Mouse (Mus musculus): ENCODE results near the gene Cnn2.

- no peak for TF ChIP-seq POLR2A (IDR thresholded peaks at IDR 0.05; ENCODE audit: insufficient read length, low read depth)
- no peak for TF ChIP-seq USF1 (IDR thresholded peaks at IDR 0.05; ENCODE audit: low read depth)
- TF ChIP-seq TCF12 (IDR thresholded peaks at IDR 0.05; ENCODE audit: insufficient read depth, poor library complexity, severe bottlenecking) = no peak
- no peak for TF ChIP-seq REST (IDR thresholded peaks at IDR 0.05; ENCODE audit: insufficient read depth, insufficient read length)
- no peak for TF ChIP-seq MYOD1 (IDR thresholded peaks at IDR 0.05; ENCODE audit: control insufficient read depth in 1 of 3, insufficient read length in 2 of 3, low read depth in 2 of 3)
- no peak for TF ChIP-seq CEBPB (IDR thresholded peaks at IDR 0.05; ENCODE audit: insufficient read depth, poor library complexity, severe bottlenecking)
- no peak for TF ChIP-seq MAX (IDR thresholded peaks at IDR 0.05; ENCODE audit: low read depth)
- peak; percentile 55 for TF ChIP-seq POLR2AphosphoS2 (IDR thresholded peaks at IDR 0.05; ENCODE audit: insufficient read length, low read depth)
- no peak for TF ChIP-seq SRF (IDR thresholded peaks at IDR 0.05; ENCODE audit: control insufficient read depth, insufficient read length, low read depth)
- TF ChIP-seq MYOG (IDR thresholded peaks at IDR 0.05; ENCODE audit: control insufficient read depth in 1 of 3, insufficient read depth in 1 of 3, insufficient read length in 2 of 3, low read depth in 2 of 3) = no peak
- no peak for TF ChIP-seq E2F4 (IDR thresholded peaks at IDR 0.05; ENCODE audit: insufficient read depth)
- no peak for TF ChIP-seq TCF3 (IDR thresholded peaks at IDR 0.05; ENCODE audit: insufficient read length, low read depth)
Observed at GRCm38 (mm10) chr10:79974087-79974486, 14.3 kb upstream of the Cnn2 start.

All from myocyte (in vitro differentiated cells).